Mouse (Mus musculus): Measurements from ENCODE around the gene Fbxw9.

The Fbxw9 gene

DNA sequence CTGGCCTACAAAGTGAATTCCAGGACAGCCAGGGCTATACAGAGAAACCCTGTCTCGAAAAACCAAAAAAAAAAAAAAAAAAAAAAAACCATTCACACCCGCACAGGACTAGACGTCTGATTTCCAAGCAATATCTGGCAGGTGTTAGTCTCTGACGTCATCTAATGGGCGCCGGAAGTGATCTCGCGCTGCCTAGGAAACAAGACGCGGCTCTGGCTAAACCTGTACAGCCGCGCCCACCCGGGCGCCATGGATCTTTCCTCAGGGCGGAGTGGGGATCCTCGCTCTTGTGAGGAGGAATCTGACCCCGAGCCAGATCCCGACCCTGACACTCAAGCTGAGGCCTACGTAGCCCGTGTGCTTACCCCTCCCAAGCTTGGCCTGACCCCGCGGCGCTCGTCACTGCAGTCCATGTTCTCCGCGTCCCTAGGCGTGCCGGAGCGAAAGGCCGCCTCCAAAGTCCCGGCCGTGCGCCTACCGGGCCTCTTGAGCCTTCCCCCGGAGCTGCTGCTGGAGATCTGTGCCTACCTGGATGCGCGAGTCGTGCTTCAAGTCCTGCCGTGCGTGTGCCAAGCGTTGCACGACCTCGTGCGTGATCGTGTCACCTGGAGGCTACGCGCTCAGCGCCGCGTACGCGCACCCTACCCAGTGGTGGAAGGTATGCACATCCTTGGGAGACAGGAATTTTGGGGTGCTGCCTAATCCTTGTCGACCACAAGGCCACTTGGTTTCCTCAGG lies at the start of gene Fbxw9:
Gene Fbxw9, plus strand, starts transcription at position 177 of the 738 bp plus-strand sequence.
- DNase-seq (ENCODE audit: low read depth, low spot score): peak; percentile 91

DNA sequence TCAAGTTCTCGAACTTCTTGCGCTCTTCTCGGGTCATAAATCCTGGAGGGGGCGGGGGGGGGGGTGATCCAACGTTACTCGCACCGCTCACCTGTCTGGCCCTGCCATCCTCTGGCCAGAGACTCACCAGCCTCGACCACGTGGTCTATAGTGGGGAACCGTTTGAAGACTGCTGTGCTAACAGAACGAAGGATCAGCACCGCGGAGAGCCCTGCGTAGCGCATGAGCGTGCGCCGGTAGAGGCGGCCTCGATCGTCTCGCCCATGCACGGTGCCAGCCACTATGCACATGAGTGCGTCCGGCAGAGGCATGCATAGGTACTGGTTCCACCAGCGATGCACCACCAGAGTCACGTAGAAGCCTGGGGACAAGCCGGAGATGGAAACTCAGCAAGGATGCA lies 48.6 kb upstream of the Fbxw9 start:
- DNase-seq (ENCODE audit: low read depth, low spot score): no peak

DNA sequence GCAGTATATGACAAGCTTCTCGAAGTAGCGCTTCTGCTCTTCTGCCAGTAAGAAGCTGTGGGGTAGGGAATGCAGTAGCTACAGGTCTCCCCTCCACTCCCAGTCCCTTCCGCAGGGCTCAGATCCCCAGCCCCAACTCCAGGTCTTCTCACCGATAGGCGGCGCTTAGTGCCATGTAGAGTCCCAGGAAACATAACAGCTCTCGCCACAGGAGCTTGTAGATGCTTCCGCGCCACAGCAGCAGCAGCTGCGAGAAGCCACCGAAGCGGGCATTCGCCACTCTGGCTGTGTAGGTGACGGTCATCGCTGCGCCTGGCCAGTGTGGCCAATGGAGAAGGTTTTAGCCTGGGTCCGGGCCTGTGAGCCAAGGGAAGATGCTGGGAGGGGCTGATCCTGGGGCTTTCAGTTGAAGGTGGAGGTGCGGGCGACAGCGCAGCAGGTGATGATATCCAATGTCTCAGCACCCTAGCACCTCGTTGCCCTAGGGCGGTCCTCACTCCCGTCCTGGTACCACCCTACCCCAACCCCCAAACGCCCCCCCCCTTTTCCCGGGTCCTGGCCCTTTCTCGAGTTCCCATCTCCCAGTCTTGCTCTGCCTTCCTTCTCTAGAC lies 46.5 kb upstream of the Fbxw9 start:
- DNase-seq (ENCODE audit: low read depth, low spot score): no peak

DNA sequence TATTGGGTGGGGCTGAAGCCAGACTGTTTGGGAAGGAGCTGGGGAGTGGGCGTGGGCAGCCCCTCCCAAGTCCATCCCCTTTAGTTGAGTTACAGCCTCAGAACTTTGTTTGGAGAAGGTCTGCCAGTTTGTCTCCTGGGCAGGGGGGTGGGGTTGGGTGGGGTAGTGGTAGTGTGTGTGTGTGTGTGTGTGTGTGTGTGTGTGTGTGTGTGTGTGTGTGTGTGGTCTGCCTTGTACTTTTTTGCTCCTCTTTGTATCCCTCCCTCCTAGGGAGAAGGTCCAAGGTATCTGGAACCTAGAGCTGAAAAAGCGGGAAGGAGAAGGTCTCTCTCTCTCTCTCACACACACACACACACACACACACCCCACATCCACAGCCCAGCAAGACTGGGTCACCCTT lies 45.4 kb upstream of the Fbxw9 start, which contains the start of gene Best2:
Gene Best2, minus strand, starts transcription at position 101 of the 400 bp plus-strand sequence.
- DNase-seq (ENCODE audit: low read depth, low spot score): no peak

DNA sequence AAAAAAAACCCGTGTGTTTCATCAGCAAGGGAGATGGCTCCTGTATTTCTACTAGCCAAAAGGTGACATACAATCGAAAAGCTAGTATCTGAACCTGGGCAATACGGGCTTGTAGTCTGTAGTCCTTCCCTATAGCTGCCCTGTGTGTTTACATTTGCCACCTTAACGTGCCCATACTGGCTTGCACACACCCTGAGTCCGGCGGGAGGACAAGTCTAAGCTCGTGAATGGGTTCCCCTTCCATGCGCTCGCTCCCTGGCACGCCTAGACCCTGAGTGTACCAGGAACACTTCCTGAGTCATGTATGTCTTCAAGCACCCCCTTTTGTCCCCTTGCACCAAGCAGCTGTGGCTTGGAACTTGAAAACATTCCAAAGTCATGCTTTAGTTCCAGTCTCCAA lies 43.1 kb upstream of the Fbxw9 start:
- DNase-seq (ENCODE audit: low read depth, low spot score): no peak

DNA sequence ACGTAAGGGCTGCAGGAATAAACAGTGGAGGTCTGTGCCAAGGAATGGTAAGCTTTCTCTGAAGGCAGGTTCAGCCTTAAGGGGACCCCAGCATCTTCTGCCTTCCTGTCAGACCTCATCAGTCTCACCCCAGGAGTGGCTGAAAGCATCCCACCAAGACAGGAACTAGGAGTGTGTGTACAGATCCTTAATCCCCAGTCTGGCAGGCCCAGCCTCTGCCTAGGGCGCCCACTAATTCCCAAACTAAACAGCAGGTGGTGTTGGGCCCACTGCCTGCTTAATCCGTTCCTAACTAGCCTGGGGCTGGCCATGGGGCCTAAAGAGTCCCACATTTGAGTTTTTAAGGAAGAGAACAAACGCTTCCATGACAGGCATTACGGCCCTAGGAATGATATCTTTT lies 42.6 kb upstream of the Fbxw9 start:
- no peak for DNase-seq (ENCODE audit: low read depth, low spot score)

DNA sequence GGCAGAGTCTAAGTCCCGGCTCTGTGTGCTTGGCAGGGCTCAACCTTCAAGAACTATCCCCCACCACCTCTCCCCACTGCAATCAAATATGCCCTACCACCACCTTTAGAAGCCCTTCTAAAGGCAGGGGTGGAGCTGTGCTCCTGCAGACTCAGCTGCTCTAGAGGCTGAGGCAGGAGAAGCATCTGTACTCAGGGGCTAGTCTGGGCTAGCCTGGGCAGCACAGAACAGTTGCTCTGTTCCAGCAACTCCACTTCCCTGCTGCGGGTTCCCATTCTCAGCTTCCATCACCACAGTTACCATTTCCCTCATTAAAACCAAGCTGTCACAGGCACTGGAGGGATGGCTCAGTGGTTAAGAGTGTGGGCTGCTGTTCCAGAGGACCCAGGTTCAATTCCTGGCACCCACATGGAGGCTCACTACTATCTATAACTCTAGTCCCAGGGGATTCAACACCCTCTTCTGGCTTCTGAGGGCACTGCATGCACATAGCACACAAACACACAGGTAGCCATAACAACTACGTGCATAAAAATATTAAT lies 38.3 kb upstream of the Fbxw9 start:
- DNase-seq (ENCODE audit: low read depth, low spot score): no peak

DNA sequence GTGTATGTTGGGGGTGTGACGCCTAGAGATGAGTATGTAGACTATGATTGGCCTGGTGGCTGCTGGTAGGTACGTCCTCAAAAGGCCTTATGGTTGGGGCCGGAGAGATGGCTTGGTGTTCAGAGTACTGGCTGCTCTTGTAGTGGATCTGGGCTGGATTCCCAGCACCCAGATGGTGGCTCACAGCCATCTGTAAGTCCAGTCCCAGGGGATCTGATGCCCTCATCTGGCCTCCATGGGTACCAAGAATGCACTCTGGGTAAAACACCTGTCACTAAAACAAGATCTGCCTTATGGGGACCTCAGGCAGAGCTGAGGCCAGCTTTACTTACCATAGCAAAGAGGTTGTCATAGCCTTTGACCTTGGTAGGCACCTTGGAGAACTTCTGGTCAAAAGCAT lies 36.0 kb upstream of the Fbxw9 start:
- no peak for DNase-seq (ENCODE audit: low read depth, low spot score)

DNA sequence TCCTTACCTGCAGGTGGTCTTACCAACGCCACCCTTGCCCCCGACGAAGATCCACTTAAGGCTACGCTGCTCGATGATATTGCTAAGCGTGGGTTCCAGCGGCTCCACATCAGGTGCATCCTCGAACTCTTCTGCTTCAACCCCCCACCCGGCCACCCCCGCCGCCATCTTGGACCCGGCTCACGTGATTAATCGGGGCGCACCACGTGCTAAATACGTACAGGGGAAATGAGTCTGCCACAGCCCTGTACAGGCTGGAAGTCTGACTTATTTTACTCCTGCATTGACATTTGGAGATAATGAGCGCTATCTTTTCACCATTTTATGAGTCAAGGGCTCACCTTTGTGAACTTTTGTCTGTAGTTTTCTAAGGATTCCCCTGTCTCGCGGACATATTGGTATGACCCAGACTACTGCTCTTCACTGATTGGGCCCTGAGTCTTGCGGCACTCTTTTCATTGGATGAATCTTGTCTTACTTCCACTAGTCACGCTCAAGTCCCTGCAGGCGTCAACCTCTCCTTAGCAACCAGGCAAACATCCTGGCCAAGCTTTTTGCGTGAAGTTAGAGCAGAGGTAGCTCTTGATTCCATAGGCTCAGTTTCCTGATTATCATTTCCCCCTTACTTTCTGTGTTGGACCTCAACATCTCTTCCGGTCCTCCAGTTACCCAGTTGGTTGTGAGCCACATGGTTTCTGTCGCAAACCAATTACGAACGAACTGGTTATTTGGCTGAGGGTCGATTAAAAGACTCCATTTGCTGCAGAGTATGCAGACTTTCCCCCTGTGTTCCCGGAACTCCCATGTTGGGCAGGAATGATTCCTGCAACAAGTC lies 34.5 kb upstream of the Fbxw9 start, which contains the start of gene Asna1:
Gene Asna1, minus strand, starts transcription at position 184 of the 835 bp plus-strand sequence.
- peak; percentile 86 for DNase-seq (ENCODE audit: low read depth, low spot score)

DNA sequence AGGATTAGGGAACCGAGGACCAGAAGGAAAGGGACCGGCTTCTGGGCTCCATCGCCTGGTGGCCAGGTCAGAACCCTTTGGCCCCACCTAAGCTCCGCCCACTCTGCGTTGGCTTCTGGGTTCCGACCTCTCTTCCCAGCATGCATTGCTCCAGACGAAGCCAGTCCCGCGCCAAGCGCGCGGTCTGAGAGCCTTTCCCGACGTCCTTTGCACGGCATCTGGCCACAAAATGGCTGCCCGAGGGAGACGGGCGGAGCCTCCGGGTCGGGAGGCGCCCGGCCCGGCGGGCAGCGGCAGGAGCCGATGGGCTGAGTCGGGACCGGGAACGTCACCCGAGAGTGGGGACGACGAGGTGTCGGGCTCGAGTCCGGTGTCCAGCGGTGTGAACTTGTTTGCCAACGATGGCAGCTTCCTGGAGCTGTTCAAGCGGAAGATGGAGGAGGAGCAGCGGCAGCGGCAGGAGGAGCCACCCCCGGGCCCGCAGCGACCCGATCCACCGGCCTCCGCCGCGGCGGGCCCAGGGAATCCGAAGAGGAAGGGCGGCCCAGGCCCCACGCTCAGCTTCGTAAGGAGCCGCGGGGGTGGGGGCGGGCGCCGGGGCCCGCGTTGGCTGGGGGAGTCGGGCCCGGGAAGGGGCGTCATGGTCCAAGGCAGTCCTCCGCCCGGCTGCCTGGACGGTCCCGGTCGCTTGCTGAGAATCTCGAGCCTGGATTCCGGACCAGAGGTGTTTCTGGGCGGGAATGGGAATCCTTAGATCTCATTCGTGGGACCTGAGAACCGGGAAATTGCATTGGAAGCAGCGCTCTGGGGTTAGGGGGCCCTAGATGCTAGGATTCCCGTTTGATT lies 33.0 kb upstream of the Fbxw9 start, which contains the start of gene Trir:
Gene Trir, plus strand, starts transcription at position 154 of the 846 bp plus-strand sequence.
- peak; percentile 94 for DNase-seq (ENCODE audit: low read depth, low spot score)

DNA sequence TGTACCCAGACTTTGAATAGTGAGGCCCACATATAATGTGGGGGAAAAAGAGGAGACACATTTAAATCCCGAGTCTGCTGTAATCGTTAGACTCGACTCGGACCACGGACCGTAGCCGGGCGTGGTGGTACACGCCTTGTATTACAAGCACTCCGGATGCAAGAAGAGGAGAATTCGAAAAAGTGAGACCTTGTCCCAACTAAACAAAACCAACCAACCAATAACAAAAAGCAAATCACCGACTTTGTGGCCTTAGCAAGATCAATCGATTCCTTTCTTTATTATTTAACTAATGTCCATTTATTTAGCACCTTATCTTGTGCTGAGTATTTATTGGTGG lies 32.4 kb upstream of the Fbxw9 start:
- DNase-seq (ENCODE audit: low read depth, low spot score): no peak

DNA sequence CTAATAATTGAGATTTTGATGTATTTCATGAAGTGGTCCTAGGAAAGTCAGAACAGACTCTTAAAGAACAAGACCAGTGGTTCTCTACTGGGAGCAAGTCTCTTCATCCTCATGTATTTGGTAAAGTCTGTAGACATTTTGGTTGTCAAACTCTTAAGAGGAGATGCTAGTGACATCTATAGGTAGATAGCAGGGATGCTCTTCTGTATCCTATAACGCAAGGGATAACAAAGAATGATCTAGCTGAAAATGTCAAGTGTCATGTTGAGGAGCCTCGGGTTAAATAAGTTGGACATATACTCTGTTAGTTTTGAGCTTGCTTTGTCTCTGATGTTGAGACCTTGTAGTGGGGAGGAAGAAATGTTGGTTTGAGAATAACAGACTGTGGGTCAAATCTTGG lies 31.9 kb upstream of the Fbxw9 start:
- DNase-seq (ENCODE audit: low read depth, low spot score): no peak

DNA sequence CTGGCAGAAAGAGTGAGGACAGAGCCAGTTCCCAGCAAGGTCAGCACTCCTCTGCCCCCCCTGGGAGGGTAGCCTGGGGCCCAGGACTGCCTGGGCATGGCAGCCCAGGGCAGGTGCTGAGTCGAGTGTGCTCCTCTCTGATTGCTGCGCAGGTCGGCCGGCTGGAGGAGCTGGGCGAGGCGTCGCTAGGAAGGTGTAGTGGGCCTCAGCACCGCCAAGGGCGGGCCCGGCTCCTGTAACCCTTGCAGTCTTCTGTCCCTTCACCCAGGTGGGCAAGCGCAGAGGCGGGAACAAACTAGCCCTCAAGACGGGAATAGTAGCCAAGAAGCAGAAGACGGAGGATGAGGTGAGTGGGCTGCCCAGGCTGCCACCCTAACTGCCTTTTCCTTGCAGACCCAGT lies 30.6 kb upstream of the Fbxw9 start:
- no peak for DNase-seq (ENCODE audit: low read depth, low spot score)

DNA sequence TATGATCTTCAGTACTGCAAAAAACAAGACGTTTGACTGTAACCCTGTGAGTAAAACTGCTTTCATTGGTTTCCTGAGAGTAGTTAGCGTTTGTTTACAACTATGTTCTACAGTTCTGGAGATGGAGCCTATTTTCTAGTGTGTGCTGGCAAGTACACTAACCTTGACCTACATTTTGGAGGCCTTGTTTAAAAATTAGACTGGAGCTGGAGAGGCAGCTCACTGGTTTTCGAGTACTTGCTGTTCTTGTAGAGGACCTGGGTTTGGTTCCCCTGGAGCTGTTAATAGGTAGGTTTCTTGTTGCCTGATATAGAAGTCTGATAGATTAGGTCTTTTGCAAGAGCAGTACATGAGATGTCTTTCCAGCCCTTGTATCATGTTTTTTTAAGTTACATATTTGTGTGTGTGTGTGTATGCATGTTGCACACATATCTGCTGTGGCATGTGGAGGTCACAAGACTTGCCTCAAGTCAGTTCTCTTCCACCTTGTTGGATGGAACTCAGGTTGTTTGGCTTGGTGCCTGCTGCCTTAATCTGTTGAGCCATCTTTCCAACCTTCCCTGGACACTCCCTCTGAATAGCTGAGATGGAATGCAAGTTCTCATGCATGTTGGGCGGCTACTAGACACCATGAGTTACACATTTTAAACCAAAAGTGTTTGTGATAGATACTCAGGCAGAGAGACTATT lies 27.1 kb upstream of the Fbxw9 start:
- no peak for DNase-seq (ENCODE audit: low read depth, low spot score)

DNA sequence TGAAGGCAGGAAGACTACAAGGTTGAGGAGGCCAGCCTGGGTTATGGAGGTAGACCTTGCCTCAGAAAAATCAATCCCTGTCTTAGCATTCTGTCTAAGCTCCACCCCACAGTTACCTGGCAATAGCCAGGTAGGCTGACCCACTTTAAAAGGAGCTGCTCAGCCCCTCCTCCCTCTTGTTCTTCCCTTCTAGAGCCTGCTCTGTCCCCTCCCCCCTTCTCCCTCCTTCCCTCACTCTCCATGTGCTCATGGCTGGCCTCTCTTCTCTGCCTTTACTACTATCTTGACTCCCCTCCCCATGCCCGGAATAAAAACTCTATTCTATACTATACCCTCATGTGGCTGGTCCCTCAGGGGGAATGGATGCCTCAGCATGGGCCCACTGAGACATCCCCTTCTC lies 26.0 kb upstream of the Fbxw9 start:
- DNase-seq (ENCODE audit: low read depth, low spot score): no peak

DNA sequence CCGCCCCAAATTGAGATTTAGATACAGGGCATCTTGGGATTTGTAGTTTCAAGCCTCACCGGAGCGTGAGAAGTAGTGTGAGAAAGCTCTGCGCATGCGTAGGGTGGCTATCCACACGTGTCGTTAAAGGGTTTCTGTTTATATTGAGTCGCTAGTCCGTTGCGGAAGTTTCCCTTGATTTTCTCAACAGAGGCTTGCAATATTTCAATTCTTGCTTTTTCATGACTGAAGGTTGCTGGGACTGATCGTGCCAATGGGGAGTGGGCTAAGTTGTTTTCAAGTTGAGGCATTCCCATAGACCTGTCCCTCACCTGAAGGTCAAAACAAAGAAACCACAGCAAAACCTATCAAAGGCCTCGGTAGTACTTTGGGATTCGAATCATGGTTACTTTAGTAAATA lies 25.1 kb upstream of the Fbxw9 start:
- peak; percentile 61 for DNase-seq (ENCODE audit: low read depth, low spot score)

DNA sequence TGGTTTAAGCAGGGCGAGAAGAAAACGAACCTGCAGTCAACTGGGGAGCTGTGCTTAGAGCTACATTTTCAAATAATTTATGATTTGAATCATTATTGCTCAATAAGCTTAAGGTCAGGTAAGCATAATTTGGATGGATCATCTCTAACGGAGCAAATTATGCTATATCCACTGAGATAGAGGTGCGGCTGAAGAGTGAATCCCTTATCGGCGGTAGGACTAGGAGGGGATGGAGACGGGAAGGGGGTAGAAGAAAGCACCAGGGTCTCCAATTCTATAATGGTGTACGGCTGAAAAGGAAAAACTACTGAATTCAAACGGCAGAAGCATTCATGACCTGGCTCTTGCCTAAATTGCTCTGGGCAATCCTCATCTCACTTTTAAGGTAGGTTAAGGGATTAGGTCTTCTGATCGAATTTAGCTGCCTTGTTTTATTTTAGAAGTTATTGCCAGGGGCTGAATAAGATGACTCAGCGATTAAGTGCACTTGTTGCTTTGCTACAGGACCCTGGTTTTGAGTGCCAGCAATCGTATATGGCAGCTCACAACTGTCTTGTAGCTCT lies 24.6 kb upstream of the Fbxw9 start:
- DNase-seq (ENCODE audit: low read depth, low spot score): no peak

DNA sequence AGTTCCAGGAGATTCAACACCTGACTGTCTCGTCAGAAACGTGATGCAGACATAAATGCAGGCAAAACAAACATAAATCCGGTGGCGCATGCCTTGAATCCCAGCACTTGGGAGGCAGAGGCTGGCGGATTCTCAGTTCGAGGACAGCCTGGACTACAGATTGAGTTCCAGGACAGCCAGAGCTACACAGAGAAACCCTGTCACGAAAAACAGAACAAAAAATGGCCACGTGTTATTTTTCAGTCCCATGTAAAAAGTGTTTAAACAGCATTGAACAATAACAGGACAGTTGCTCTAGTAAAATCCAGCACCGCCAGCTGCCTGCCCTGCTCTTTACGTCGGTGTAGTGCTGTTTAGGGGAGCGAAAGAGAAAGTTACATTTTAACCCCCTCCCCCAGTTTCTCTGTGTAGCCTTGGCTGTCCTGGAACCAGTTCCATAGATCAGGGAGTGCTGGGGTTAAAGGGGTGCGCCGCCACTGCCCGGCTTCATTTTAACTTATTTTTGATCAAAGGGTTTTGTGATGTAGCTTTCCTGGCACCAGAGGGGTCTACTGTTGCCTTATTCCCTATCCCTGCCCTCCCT lies 24.0 kb upstream of the Fbxw9 start:
- no peak for DNase-seq (ENCODE audit: low read depth, low spot score)

DNA sequence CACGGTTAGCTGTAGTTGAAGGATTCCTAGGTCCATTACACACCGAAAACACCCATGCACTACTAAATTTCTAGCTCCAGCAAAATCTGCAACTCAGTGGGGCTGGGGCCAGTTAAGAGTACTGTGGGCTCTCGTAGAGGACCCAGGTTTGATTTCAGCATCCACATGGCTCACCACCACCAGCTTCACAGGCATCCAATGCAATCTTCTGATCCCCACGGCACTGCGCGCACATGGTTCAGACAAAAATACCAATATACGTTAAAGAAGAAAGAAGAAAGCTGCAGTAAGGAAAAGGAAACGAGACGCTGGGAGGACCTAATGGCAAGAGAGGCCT lies 23.5 kb upstream of the Fbxw9 start:
- no peak for DNase-seq (ENCODE audit: low read depth, low spot score)

DNA sequence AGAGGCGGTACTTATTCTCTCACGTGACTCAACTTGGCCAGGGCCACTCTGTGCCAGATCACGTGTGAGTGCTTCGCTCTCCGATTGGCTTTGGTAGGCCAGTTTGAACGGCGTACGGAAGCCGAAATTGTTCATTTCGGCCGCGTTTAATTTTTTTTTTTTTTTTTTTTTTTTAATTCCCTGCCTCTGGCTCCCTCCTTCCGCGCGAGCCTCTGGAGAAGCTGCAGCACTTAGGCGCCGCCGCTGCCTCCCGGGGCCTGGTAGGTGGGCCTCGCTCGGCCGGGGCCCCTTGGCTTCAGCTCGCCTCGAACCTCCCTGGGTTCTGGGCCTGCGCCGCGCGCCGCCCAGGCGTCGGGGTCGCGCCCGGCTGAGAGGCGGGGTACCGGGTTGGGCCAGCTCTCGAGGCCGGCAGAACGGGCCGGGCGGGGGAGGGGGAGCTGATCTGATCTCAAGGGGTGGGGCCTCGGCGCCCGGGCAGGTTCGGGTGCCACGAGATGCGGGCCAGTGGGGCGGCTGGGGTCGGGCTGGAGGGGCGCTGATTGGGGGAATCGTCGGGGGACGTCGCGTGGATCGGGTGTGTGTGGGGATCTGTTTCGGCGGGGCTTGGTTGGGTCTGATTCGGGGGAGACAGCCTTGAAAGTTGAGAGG lies 23.0 kb upstream of the Fbxw9 start, which contains the start of gene Tnpo2:
Gene Tnpo2, plus strand, starts transcription at position 198 of the 648 bp plus-strand sequence.
- peak; percentile 93 for DNase-seq (ENCODE audit: low read depth, low spot score)

Measured in retina, adult 2 months (tissue).